Mouse (Mus musculus): Measurements from ENCODE around the gene Gstt2. TPM values are rescaled to one million over a fixed set of nuclear protein-coding genes. Genes with fewer than 3 reads are reported as not detected.
A peak's percentile ranks its signal among the peaks of the same experiment; 100 is the strongest.

Gene Gstt2
- polyA plus RNA-seq, 1 experiment from 2014 or later: 5.1 TPM

- no peak for ATAC-seq (replicated peaks)
- no peaks in the 10 kb centered on the region for H3K36me3 ChIP-seq
- H3K4me2 ChIP-seq (replicated peaks): no peak overlapping the region
- no peaks in the 10 kb centered on the region for H3K27me3 ChIP-seq
- H3K9me3 ChIP-seq: no peaks in the 10 kb centered on the region
- H3K27ac ChIP-seq (replicated peaks): no peak overlapping the region
- no peak overlapping the region for H3K4me3 ChIP-seq
- H3K9ac ChIP-seq (replicated peaks): no peak overlapping the region
- no peaks in the 10 kb centered on the region for H3K4me1 ChIP-seq
- 69% methylated on average over 10 of the region's 10 CpGs for WGBS
Observed at GRCm38 (mm10) chr10:75818641-75819040, 18.6 kb downstream of the Gstt2 start.

GRCm38 (mm10) chr10:75804217-75804616 lies 33.0 kb downstream of the Gstt2 start:
- no peak overlapping the region for H3K9ac ChIP-seq (replicated peaks)
- no peaks in the 10 kb centered on the region for H3K9me3 ChIP-seq
- H3K36me3 ChIP-seq: no peaks in the 10 kb centered on the region
- 79% methylated on average over 2 of the region's 2 CpGs for WGBS
- no peak for ATAC-seq (replicated peaks)
- H3K4me3 ChIP-seq: no peak overlapping the region
- H3K27me3 ChIP-seq: no peaks in the 10 kb centered on the region
- no peak overlapping the region for H3K4me2 ChIP-seq (replicated peaks)
- no peak overlapping the region for H3K27ac ChIP-seq (replicated peaks)
- no peaks in the 10 kb centered on the region for H3K4me1 ChIP-seq

- WGBS: 3% methylated on average over 18 of the region's 18 CpGs
Observed at GRCm38 (mm10) chr10:75798176-75798696, 39.0 kb downstream of the Gstt2 start, which contains the start of gene Gstt1. Gene Gstt1, minus strand, starts transcription at chr10:75798584.

DNA sequence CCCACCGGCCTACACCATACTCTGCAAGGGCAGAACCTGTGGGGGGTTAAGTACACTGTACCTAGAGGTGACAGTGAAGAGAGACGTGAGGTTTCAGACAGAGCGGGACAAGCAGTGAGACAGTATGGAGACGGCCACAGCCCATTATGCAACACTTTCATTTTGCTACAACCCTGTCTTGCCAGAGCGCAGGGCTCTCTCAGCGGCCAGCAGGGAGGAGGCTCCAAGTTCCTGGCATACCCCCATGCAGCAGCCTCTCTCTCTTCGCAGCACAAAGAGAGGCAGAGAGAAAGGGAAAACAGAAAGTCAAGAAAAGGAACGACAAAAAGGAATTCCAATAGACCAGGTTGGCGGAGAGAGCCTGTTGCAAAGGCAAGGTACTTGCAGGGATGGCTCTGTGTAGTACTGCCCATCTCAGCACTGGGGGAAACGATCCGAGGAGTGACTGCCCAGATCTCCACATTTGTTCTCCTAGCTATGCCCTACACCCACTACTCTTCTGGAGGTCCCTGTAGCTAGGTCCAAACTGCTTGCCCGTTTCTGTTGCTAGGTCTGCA lies 39.5 kb downstream of the Gstt2 start:
- Histone ChIP-seq H3K4me3 (peak overlapping the region; percentile 45), H3K9ac (replicated peaks) (peak overlapping the region; percentile 28), H3K27ac (replicated peaks) (no peak overlapping the region), H3K4me2 (replicated peaks) (peak overlapping the region; percentile 84), H3K27me3 (no peaks in the 10 kb centered on the region; the same call in 1 of the 2 replicates), H3K9me3 (no peaks in the 10 kb centered on the region), H3K36me3 (no peaks in the 10 kb centered on the region), H3K4me1 (peaks cover 14% of the 10 kb centered on the region)
- peak; percentile 74 for ATAC-seq (replicated peaks)
- 3% methylated on average over 12 of the region's 12 CpGs for WGBS

More at GRCm38 (mm10) chr10:75798176-75798696, 39.0 kb downstream of the Gstt2 start, which contains the start of gene Gstt1:
- peak; percentile 61 for ATAC-seq (replicated peaks)
- H3K4me1 ChIP-seq: peaks cover 14% of the 10 kb centered on the region
- no peaks in the 10 kb centered on the region for H3K9me3 ChIP-seq
- no peak within 1 kb of the TSS for H3K27ac ChIP-seq (replicated peaks)
- H3K27me3 ChIP-seq: no peaks in the 10 kb centered on the region; the same call in 1 of the 2 replicates
- H3K9ac ChIP-seq (replicated peaks): peak within 1 kb of the TSS; percentile 28
- no peaks in the 10 kb centered on the region for H3K36me3 ChIP-seq
- H3K4me3 ChIP-seq: peak within 1 kb of the TSS; percentile 45
- peak within 1 kb of the TSS; percentile 84 for H3K4me2 ChIP-seq (replicated peaks)

DNA sequence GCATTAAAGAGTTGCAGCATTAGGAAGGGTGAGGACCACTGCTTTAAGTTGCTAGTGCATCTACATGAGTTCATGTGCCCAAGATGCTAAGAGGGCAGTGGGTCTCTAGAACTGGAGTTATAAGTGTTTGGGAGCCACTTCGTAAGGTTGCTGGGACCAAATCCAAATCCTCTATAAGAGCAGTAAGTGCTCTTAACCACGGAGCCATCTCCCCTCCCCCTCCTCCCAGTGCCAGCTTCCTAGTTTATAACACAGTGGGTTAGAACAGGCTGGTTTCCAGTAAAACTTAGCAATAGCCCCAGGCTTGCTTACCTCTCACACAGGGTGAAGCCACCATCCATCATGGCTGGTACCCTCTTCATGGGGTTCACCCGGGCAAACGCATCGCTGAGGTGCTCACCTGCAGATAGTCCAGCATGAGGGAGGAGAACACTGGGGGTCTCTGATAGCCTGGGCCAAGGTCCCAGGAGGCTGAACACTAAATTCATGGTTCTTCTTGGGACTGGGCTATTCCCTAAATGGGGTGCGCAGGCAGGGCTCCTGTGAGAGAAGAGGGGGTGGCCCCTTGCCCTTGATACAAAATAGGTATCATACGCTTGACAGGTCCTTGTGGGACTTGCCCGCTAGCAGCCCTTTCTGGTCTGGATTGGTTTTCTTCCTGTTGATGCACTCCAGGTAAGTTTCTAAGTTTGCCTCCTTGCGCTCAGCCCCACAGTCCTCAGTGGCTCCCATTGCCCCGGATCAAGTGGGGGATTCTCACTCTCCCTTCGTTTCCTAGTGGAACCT lies 40.3 kb downstream of the Gstt2 start:
- no peak overlapping the region for H3K9ac ChIP-seq (replicated peaks)
- peak overlapping the region; percentile 84 for H3K4me2 ChIP-seq (replicated peaks)
- H3K27me3 ChIP-seq: no peaks in the 10 kb centered on the region; the same call in 1 of the 2 replicates
- no peak for ATAC-seq (replicated peaks)
- H3K4me1 ChIP-seq: peaks cover 14% of the 10 kb centered on the region
- WGBS: 45% methylated on average over 11 of the region's 11 CpGs
- no peaks in the 10 kb centered on the region for H3K36me3 ChIP-seq
- H3K27ac ChIP-seq (replicated peaks): no peak overlapping the region
- peak overlapping the region; percentile 45 for H3K4me3 ChIP-seq
- H3K9me3 ChIP-seq: no peaks in the 10 kb centered on the region

DNA sequence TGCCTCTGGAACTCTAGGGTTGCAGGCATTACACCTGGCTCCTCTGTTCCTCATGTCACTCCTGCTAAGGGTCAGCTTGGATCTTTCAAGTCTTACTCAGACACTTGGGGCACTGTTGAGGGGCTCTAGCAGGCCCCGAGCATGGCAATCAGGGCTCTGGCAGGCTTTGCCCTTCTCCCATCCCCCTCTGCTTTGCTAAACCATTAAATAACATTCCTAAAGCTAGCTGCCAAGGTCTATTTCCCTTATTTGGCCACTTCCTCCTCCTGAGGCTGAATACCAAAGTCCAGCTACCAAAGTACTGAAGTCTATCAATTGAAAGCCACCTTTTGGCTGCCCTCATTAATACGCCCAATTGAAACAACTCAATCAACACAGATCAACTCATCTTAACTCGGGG lies 42.3 kb downstream of the Gstt2 start:
- no peak overlapping the region for H3K4me2 ChIP-seq (replicated peaks)
- no peak overlapping the region for H3K4me3 ChIP-seq
- 26% methylated on average over 3 of the region's 3 CpGs for WGBS
- H3K4me1 ChIP-seq: peaks cover 14% of the 10 kb centered on the region
- H3K27me3 ChIP-seq: no peaks in the 10 kb centered on the region; the same call in 1 of the 2 replicates
- H3K9ac ChIP-seq (replicated peaks): no peak overlapping the region
- no peaks in the 10 kb centered on the region for H3K36me3 ChIP-seq
- H3K27ac ChIP-seq (replicated peaks): no peak overlapping the region
- ATAC-seq (replicated peaks): no peak
- no peaks in the 10 kb centered on the region for H3K9me3 ChIP-seq

DNA sequence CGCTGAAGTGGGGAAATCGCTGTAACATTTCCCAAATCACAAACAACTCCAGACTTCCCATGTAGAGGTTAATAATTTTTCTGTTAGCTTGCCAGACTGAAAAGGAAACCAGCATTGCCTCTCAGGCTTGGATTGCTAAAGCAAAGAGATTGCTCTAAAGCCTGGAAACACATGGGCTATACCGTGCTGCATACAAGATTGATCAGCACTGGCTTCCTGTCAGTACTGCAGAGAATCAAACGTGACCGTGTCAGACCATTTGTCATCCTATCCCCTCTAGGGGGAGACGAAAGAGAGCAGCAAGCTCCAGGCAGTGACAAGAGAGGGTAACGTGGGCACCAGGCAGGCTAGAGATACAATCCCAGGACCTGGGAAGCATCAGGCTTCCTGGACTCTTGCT lies 46.5 kb downstream of the Gstt2 start:
- no peaks in the 10 kb centered on the region for H3K27me3 ChIP-seq
- no peak overlapping the region for H3K9ac ChIP-seq (replicated peaks)
- no peaks in the 10 kb centered on the region for H3K9me3 ChIP-seq
- WGBS: 24% methylated on average over 7 of the region's 7 CpGs
- H3K4me2 ChIP-seq (replicated peaks): no peak overlapping the region
- no peak overlapping the region for H3K27ac ChIP-seq (replicated peaks)
- H3K36me3 ChIP-seq: no peaks in the 10 kb centered on the region
- no peak overlapping the region for H3K4me3 ChIP-seq
- ATAC-seq (replicated peaks): no peak
- H3K4me1 ChIP-seq: no peaks in the 10 kb centered on the region

DNA sequence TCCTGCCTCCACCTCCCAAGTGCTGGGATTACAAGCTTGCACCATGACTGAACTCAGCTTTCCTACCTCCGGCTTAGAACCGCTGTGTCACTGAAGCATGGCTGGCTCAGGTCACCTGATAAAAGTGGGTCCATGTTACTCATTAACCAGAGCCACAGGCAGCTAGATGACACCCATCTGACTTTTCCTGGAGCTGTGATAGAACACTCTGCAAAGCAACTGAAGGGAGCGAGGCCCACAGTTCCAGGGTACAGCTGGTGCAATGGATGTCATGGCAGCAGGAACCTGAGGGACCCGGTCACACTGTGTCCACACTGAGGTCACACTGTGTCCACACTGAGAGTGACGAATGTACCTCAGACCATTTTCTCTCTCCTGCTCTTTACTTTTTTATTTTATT lies 47.4 kb downstream of the Gstt2 start:
- no peak overlapping the region for H3K4me3 ChIP-seq
- H3K27me3 ChIP-seq: no peaks in the 10 kb centered on the region
- H3K27ac ChIP-seq (replicated peaks): no peak overlapping the region
- no peak overlapping the region for H3K4me2 ChIP-seq (replicated peaks)
- no peak overlapping the region for H3K9ac ChIP-seq (replicated peaks)
- no peaks in the 10 kb centered on the region for H3K4me1 ChIP-seq
- no peaks in the 10 kb centered on the region for H3K9me3 ChIP-seq
- ATAC-seq (replicated peaks): no peak
- H3K36me3 ChIP-seq: no peaks in the 10 kb centered on the region
- 97% methylated on average over 5 of the region's 5 CpGs for WGBS

GRCm38 (mm10) chr10:75789081-75789735 lies 48.0 kb downstream of the Gstt2 start:
- H3K9ac ChIP-seq (replicated peaks): no peak overlapping the region
- no peak overlapping the region for H3K4me3 ChIP-seq
- no peaks in the 10 kb centered on the region for H3K4me1 ChIP-seq
- 78% methylated on average over 6 of the region's 6 CpGs for WGBS
- no peaks in the 10 kb centered on the region for H3K36me3 ChIP-seq
- no peaks in the 10 kb centered on the region for H3K27me3 ChIP-seq
- ATAC-seq (replicated peaks): no peak
- H3K9me3 ChIP-seq: no peaks in the 10 kb centered on the region
- no peak overlapping the region for H3K27ac ChIP-seq (replicated peaks)
- no peak overlapping the region for H3K4me2 ChIP-seq (replicated peaks)

DNA sequence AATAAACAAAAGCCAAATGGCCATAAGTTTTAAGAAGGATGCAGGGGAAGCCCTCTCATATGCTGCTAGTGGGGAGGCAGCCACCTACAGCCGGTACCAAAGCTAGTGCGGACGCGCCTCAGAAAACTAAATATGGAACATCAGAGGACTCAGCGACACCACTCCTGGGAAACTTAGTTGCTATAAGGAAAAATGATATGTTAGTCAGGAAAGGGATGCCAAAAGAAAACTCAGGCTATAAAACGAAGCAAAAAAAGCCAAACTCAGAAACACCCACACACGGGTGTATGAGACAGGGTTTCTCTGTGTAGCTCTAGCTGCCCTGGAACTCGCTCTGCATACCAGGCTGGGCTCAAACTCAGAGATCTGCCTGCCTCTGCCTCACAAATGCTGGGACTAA lies 48.9 kb downstream of the Gstt2 start:
- WGBS: 95% methylated on average over 8 of the region's 8 CpGs
- no peaks in the 10 kb centered on the region for H3K4me1 ChIP-seq
- H3K27me3 ChIP-seq: no peaks in the 10 kb centered on the region
- no peak overlapping the region for H3K4me3 ChIP-seq
- H3K9ac ChIP-seq (replicated peaks): no peak overlapping the region
- H3K9me3 ChIP-seq: no peaks in the 10 kb centered on the region
- no peaks in the 10 kb centered on the region for H3K36me3 ChIP-seq
- no peak overlapping the region for H3K27ac ChIP-seq (replicated peaks)
- no peak overlapping the region for H3K4me2 ChIP-seq (replicated peaks)
- ATAC-seq (replicated peaks): no peak

GRCm38 (mm10) chr10:75785442-75785841 lies 51.8 kb downstream of the Gstt2 start:
- ATAC-seq (replicated peaks): no peak
- Histone ChIP-seq H3K9ac (replicated peaks) (no peak overlapping the region), H3K4me2 (replicated peaks) (no peak overlapping the region), H3K4me3 (no peak overlapping the region), H3K9me3 (no peaks in the 10 kb centered on the region), H3K4me1 (peaks cover 8% of the 10 kb centered on the region), H3K27me3 (peaks cover 6% of the 10 kb centered on the region; the same call in 1 of the 2 replicates), H3K36me3 (no peaks in the 10 kb centered on the region), H3K27ac (replicated peaks) (no peak overlapping the region)
- WGBS: 78% methylated on average over 1 of the region's 1 CpGs
